Mouse (Mus musculus) gastrocnemius, postnatal 14 days (tissue): ENCODE results near the gene Dnajb14. TPM values are rescaled to one million over a fixed set of nuclear protein-coding genes. Genes with fewer than 3 reads are reported as not detected.

ENCODE experiments used
- DNase-seq: peaks from one replicate; pipeline ENCODE4 v3.0.0; 2021; ENCODE audit warnings: mixed read lengths
- intact Hi-C: fragments of 180-260 bp; cut with DNase I; formaldehyde crosslinking; loops from one replicate; pipeline ENCODE4 v1.15.1; 2025; ENCODE audit warnings: low total_unique reads
- total RNA-seq, 2 experiments: library from RNA; stranded (reverse); gene quantifications; 2 replicates each; pipeline ENCODE4 v1.2.3; 2021

Dnajb14 gene
- total RNA-seq, 2 experiments from 2014 or later: 7.2 to 9.6 TPM

DNA sequence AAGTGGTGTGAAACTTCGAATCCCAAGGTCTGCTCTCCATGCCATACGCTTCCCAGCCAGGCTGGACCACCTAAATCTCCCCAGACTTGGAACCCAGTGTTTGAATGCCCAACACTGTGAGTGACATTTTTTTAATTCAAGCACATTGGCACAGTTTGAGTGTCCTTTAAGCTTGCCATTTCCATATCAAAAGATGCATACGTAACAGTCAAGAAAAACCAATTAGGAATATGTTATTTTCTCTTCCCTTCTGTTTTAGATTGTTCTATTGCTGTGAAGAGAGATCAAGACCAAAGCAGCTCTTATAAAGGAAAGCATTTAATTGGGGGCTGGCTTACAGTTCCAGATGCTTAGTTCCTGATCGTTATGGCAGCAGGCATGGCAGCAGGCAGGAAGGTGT lies 6.0 kb upstream of the Dnajb14 start:
- no peak for DNase-seq
- intact Hi-C loops: loop anchor here (10.0 kb wide), 1 partner anchor 283 kb away; the partner anchor contains the start of genes Mttp and Trmt10a

- intact Hi-C loops: loop anchor here (10.0 kb wide), 1 partner anchor 282 kb away; the partner anchor contains the start of genes Mttp and Trmt10a
- no peak for DNase-seq
Observed at GRCm38 (mm10) chr3:137862600-137862999, 4.9 kb upstream of the Dnajb14 start.

- DNase-seq: no peak
- intact Hi-C loops: loop anchor here (10.0 kb wide), 1 partner anchor 281 kb away; the partner anchor contains the start of genes Mttp and Trmt10a
Observed at GRCm38 (mm10) chr3:137863330-137864123, 3.9 kb upstream of the Dnajb14 start.

- intact Hi-C loops: loop anchor here (10.0 kb wide), 1 partner anchor 280 kb away; the partner anchor contains the start of genes Mttp and Trmt10a
- peak; percentile 99 for DNase-seq
Observed at GRCm38 (mm10) chr3:137864124-137864987, 3.1 kb upstream of the Dnajb14 start, which contains the start of gene H2afz. Gene H2afz (plus strand): TSS chr3:137864487.

DNA sequence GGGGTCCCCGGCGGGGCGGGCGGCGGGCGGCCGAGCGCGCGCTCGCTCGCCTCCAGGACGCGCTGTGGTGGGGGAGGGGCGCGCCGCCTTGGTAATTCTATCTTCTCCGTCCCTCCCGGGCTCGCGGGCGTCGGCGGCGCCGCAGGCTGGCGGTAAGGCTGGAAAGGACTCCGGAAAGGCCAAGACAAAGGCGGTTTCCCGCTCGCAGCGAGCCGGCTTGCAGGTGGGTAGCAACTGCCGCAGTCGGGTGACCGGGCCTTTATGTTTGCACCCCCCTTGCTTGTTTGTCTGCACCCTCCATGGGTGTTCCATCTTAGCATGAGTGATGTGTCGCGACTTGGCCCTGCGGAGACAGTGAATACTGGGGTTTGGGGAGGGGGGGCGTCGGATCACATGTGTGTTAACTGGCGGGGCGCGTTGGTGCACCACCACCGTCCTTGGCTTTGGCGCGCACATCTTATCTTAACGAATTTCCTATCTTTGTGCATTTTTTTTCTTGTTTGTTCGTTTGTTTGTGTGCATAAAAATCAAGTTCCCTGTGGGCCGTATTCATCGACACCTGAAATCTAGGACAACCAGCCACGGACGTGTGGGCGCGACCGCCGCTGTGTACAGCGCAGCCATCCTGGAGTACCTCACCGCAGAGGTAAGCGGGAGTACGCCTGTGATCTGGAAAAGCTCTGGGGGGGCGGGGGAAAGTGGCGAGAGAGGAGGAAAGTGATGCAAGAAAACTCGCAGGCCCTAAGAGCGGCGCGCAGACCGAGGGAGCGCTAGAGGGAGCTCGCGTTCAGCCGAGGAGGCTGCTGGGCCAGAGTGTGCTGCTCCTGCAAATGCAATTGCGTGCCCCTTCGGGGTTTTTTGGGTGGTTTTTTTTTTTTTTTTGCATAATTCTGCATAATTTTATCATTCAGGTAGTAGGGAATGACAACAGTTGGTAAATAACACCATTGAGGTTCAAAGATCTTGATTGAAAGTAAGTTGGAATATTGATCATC lies 2.2 kb upstream of the Dnajb14 start:
- peak; percentile 88 for DNase-seq
- intact Hi-C loops: loop anchor here (10.0 kb wide), 1 partner anchor 280 kb away; the partner anchor contains the start of genes Mttp and Trmt10a

GRCm38 (mm10) chr3:137867133-137867436 lies 390 bp upstream of the Dnajb14 start:
- DNase-seq: no peak
- intact Hi-C loops: loop anchor here (10.0 kb wide), 1 partner anchor 278 kb away; the partner anchor contains the start of genes Mttp and Trmt10a

DNA sequence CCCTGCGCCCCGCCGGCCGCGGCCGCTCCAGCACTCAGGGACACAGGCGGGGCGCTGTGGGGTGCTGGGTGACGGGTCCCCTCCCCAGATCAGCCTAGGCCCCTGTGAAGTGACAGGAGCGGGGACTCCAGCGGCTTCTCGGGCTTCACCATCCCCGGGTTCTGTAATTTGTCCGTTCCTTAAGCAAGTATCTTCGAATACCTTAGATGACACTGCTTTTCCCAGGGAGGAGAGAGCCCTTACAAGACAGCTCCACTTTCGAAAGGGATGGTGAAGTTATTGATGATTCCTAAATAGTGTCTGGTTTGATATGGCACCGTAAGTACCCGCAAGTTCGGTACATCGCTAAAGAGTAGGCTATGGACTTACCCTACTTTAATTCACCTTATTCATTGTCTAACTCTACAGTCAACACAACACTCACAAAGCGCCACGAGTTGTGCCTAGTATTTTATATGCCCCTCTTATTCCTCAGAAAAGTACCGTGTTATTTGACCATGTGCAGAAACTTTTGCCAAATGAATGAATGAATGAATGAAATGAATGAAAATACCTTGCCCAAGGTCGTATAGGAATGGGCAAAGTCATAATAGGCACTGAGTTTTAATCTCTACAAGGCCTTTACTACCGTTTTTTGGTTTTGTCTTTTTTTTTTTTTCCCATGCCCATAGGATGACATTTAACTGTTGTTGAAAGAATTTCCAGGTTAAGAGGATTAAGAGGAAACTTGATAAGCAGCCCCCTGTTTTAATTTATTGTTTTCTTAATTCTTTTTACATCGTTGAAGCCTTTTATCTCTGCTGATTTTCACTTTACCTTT lies 829 bp downstream of the Dnajb14 start:
- no peak for DNase-seq
- intact Hi-C loops: loop anchor here (10.0 kb wide), 1 partner anchor 276 kb away; the partner anchor contains the start of genes Mttp and Trmt10a

DNA sequence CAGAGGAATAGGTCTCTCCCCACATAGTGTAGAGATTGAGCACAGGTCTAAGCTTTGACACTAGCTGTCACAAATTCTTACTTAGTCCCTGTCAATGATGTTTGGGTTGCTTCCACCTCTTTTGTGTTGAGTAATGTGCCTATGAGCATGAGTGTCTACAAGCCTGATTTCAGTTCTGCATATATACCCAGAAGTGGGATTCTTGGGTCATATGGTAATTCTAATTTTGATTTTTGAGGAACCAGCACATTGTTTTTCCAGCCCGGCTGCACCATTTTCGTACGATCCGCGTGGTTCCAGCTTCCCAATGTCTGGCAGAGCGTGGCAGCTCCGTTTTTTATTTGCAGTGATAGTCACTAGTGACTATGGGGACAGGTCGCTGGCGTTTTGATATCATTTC lies 1.9 kb downstream of the Dnajb14 start:
- intact Hi-C loops: loop anchor here (10.0 kb wide), 1 partner anchor 275 kb away; the partner anchor contains the start of genes Mttp and Trmt10a
- DNase-seq: no peak

DNA sequence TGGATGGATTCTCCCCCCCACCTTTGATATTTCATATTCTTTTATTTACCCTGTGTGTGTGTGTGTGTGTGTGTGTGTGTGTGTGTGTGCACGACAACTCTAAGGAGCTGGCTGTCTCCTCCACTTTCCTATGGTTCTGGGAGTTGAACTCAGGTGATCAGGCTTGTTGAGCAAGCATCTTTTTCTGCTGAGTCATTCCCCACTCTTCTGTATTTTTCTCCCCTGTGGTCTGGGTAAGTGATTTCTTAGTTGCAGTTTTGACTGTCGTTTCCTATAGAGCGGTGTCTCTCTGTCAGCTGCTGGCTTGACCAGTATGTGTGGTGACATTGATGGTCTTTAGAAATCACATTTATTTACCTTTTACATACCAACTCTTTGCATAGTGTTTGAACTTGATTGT lies 11.8 kb downstream of the Dnajb14 start:
- no peak for DNase-seq
- intact Hi-C loops: no loop called here

GRCm38 (mm10) chr3:137880109-137880748 lies 12.8 kb downstream of the Dnajb14 start:
- no peak for DNase-seq
- intact Hi-C loops: no loop called here

- intact Hi-C loops: no loop called here
Observed at GRCm38 (mm10) chr3:137881093-137881492, 13.6 kb downstream of the Dnajb14 start.

GRCm38 (mm10) chr3:137887961-137888360 lies 20.5 kb downstream of the Dnajb14 start:
- intact Hi-C loops: no loop called here
- no peak for DNase-seq

More at GRCm38 (mm10) chr3:137881093-137881492, 13.6 kb downstream of the Dnajb14 start:
- DNase-seq: no peak

- intact Hi-C loops: no loop called here
- DNase-seq: peak; percentile 15
Observed at GRCm38 (mm10) chr3:137891089-137891488, 23.6 kb downstream of the Dnajb14 start.

DNA sequence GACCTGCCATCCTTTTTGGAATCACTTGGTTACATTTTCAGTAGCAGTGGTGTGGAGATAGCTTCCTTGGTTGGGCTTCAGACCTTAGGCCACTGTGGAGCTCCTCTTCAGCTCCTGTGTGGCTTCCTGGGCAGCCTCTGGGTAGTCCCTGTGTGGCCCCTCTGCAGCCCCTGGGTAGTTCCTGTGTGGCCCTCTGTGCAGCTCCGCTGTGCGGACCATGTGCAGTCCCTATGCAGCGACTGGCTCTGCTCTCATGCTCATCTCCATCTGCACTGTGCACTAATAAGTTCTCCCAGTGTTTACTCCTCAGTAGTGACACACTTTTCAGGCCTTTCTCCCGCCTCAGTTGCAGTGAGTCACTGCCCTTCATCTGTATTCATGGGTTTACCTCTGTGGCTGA lies 24.6 kb downstream of the Dnajb14 start:
- intact Hi-C loops: no loop called here
- DNase-seq: no peak

GRCm38 (mm10) chr3:137893789-137894188 lies 26.3 kb downstream of the Dnajb14 start:
- intact Hi-C loops: no loop called here
- no peak for DNase-seq

- intact Hi-C loops: no loop called here
Observed at GRCm38 (mm10) chr3:137895196-137895595, 27.7 kb downstream of the Dnajb14 start.

GRCm38 (mm10) chr3:137896386-137896785 lies 28.9 kb downstream of the Dnajb14 start:
- DNase-seq: no peak
- intact Hi-C loops: no loop called here

More at GRCm38 (mm10) chr3:137895196-137895595, 27.7 kb downstream of the Dnajb14 start:
- DNase-seq: no peak
